Mouse (Mus musculus) kidney, embryonic 15.5 days (tissue): Measurements from ENCODE around the gene Dpy19l3. TPM values are rescaled to one million over a fixed set of nuclear protein-coding genes. Genes with fewer than 3 reads are reported as not detected.

ENCODE experiments used
- ATAC-seq: fragments of 200-750 bp; cut with Nextera tagmentation; replicated peaks from 2 replicates; pipeline ENCODE4 v1.8.0; 2017; ENCODE audit warnings: moderate TSS enrichment; ENCODE audit not compliant: low FRiP score
- H3K27ac ChIP-seq: fragments of 300-500 bp; sonication (generic); 2 replicates; pipeline ENCODE4 v1.5.1; 2015; ENCODE audit warnings: mild to moderate bottlenecking, inconsistent platforms
- H3K27me3 ChIP-seq: fragments of 300-500 bp; sonication (generic); 2 replicates; pipeline ENCODE4 v1.6.1; 2015; ENCODE audit warnings: inconsistent platforms
- H3K36me3 ChIP-seq: fragments of 300-500 bp; sonication (generic); 2 replicates; pipeline ENCODE4 v1.6.1; 2015; ENCODE audit warnings: inconsistent platforms
- H3K4me1 ChIP-seq: fragments of 300-500 bp; sonication (generic); 2 replicates; pipeline ENCODE4 v1.6.1; 2015; ENCODE audit warnings: inconsistent platforms
- H3K4me2 ChIP-seq: fragments of 300-500 bp; sonication (generic); 2 replicates; pipeline ENCODE4 v1.6.1; 2015; ENCODE audit warnings: moderate library complexity, mild to moderate bottlenecking, inconsistent platforms
- H3K4me3 ChIP-seq: fragments of 300-500 bp; sonication (generic); replicated peaks from 2 replicates; pipeline ENCODE4 v1.5.1; 2015; ENCODE audit warnings: mild to moderate bottlenecking, inconsistent platforms
- H3K9ac ChIP-seq: fragments of 300-500 bp; sonication (generic); 2 replicates; pipeline ENCODE4 v1.6.1; 2015; ENCODE audit warnings: mild to moderate bottlenecking, inconsistent platforms
- H3K9me3 ChIP-seq: fragments of 300-500 bp; sonication (generic); replicated peaks from 2 replicates; pipeline ENCODE4 v1.6.1; 2016; ENCODE audit warnings: inconsistent platforms
- WGBS: fragments of 180-500 bp; shearing (Covaris S2); methylation state at CpG from one replicate; pipeline ENCODE4 v1.1.7; 2015; ENCODE audit warnings: mixed read lengths; 5-methylcytosine and 5-hydroxymethylcytosine counted together
- polyA plus RNA-seq: library from polyadenylated mRNA; unstranded; fragments of >200 nt; fragmentation: Nextera tagmentation; extraction: Ambion mirVana; gene quantifications from 2 replicates; pipeline ENCODE4 v1.2.1, GENCODE M21; 2015

Gene Dpy19l3
- polyA plus RNA-seq, 1 experiment from 2014 or later = 26.1 TPM

DNA sequence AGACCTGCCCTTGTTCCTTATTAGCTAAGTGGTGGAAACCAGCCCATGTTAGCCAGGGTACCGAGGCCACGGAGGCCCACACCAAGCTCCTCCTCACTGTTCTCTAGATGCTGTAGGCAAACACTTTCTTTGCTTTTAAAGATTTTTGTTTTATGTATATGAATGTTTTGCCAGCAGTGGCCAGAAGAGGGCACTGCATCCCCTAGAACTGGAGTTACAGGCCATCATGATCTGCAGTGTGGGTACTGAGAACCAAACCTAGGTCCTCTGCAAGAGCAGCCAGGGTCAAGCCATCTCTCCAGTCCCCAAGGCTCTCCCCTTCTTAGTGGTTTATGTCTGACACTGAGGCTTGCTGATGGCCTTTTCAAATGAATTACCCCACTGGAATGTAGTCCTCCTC, 31.2 kb downstream of the Dpy19l3 start:
- Histone ChIP-seq H3K36me3 (peaks cover 75% of the 10 kb centered on the region), H3K4me3 (no peak overlapping the region), H3K9ac (no peak overlapping the region), H3K27me3 (no peaks in the 10 kb centered on the region), H3K4me1 (no peaks in the 10 kb centered on the region), H3K27ac (no peak overlapping the region), H3K4me2 (no peak overlapping the region), H3K9me3 (no peaks in the 10 kb centered on the region)
- 68% methylated on average over 2 of the region's 2 CpGs for WGBS
- no peak for ATAC-seq

DNA sequence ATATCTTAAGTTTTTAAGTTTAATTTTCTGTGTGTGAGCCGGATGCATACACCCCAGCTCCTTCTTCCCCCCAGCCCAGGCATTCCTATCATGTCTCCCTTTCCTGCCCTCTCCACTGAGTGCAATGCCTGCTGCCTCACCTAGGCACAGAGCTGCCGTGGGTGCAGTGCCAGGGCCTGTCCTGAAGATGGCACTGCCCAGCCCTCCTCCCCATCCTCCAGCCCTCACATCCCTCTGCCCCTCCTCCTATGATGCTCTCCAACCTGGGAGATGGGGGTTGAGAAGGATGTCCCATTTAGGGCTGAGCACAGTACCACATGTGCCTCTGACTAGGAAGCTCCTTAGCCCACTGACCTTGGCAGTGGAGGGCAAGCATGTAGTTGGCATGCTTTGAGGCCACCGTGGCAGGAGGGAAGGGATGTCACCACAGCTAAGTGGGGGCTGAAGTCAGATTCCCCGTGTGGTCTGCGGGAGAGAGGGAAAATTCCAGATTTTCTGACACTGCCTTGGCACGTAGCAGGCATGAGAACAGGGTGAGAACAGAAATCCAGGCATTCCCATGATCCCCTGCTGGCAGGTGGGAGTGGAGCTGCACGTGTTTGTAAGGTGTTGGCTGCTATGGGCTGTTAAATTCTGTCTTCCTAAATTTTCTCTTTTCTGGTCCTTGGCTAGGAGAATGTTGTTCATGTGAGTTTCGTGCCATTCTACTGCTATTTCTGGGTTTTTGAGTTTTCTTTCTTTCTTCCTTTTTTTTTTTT, 35.7 kb downstream of the Dpy19l3 start:
- no peaks in the 10 kb centered on the region for H3K4me1 ChIP-seq
- H3K27me3 ChIP-seq = no peaks in the 10 kb centered on the region
- H3K9me3 ChIP-seq = no peaks in the 10 kb centered on the region
- no peak overlapping the region for H3K9ac ChIP-seq
- no peak overlapping the region for H3K27ac ChIP-seq
- no peak overlapping the region for H3K4me3 ChIP-seq
- ATAC-seq = no peak
- no peak overlapping the region for H3K4me2 ChIP-seq
- peaks cover 70% of the 10 kb centered on the region for H3K36me3 ChIP-seq
- 85% methylated on average over 8 of the region's 8 CpGs for WGBS

DNA sequence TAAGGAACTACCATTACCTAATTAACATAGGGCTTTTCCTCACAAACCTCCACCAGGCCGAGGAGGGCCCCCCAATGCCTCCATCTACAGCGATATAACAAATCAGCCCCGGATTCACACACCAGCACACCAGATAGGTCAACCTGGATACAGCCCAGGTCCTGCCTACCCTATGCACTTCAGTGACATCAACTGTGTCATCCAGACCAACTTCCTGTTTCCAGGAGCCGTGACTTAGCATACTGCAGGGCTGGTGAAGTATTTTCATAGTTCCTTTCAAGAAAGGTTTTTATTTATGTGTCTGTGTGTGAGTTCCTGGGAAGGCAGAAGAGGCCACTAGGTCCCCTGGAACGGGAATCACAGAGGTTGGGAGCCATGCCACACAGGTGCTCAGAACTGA, 43.9 kb downstream of the Dpy19l3 start:
- ATAC-seq = no peak
- Histone ChIP-seq H3K27ac (no peak overlapping the region), H3K4me3 (no peak overlapping the region), H3K4me2 (no peak overlapping the region), H3K9me3 (no peaks in the 10 kb centered on the region), H3K9ac (no peak overlapping the region), H3K36me3 (peaks cover 57% of the 10 kb centered on the region), H3K27me3 (no peaks in the 10 kb centered on the region), H3K4me1 (peaks cover 5% of the 10 kb centered on the region; the same call in 1 of the 2 replicates)
- 84% methylated on average over 5 of the region's 5 CpGs for WGBS

DNA sequence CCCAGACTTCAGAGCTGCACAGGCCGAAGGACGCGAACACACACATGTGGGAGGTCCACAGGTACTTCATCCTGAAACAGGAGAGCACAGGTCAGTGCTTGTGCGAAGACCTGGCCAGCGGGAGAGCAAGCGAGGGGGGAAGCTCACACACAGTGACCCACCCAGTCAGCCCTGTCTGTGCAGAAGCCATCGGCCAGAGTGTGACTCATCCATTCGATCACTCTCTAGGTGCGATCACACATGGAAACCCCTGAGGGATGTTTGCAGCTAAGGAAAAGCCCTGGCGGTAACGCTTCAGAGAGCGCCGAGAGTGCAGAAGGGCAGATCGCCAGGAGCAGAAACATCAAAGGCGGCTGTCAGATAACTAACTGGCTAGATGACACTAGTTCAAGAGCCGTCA, 46.2 kb downstream of the Dpy19l3 start:
- Histone ChIP-seq H3K27ac (no peak overlapping the region), H3K4me2 (peak overlapping the region; percentile 15; the same call in 1 of the 2 replicates), H3K9me3 (no peaks in the 10 kb centered on the region), H3K9ac (no peak overlapping the region), H3K27me3 (no peaks in the 10 kb centered on the region), H3K36me3 (peaks cover 48% of the 10 kb centered on the region), H3K4me3 (no peak overlapping the region), H3K4me1 (peaks cover 5% of the 10 kb centered on the region; the same call in 1 of the 2 replicates)
- peak; percentile 56 for ATAC-seq
- 52% methylated on average over 16 of the region's 16 CpGs for WGBS

DNA sequence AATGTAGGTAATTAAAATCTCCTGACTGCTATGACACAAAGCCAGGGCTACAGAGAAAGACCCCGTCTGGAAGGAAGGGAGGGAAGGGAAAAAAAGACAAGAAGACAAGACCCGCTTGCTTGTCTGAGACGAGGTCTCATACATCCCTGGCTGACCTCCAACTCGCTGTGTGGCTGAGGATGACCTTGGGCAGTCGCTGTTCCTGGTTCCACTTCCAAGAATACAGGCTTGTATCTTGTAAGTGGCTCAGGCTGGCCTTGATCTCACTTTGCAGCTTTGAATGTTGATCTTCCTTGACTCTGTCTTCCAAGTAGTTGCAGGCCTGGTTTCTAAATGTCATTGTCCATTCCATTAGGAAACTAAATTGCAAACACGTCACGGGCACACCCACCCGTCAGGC, 55.2 kb downstream of the Dpy19l3 start:
- ATAC-seq = no peak
- H3K4me1 ChIP-seq = no peaks in the 10 kb centered on the region
- no peak overlapping the region for H3K4me3 ChIP-seq
- H3K27ac ChIP-seq = no peak overlapping the region
- peaks cover 34% of the 10 kb centered on the region for H3K36me3 ChIP-seq
- no peak overlapping the region for H3K4me2 ChIP-seq
- no peaks in the 10 kb centered on the region for H3K9me3 ChIP-seq
- H3K27me3 ChIP-seq = no peaks in the 10 kb centered on the region
- 90% methylated on average over 8 of the region's 8 CpGs for WGBS
- no peak overlapping the region for H3K9ac ChIP-seq

DNA sequence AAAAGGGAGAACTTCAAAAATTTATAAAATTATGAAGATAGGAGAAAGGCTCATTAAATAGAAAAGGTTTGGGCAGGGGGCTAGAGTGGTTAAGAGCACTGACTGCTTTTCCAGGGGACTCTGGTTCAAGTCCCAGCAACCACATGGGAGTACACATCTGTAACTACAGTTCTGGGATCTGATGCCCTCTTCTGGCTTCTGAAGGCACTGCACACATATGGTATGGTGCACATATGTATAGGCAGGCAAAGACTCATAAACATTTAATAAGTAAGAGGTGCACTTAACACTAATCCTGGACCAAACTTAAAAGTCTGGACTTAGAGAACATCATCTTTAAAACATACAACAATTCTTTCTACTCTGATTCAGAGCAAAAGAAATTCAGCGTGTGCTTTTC, 56.2 kb downstream of the Dpy19l3 start:
- WGBS = 88% methylated on average over 1 of the region's 1 CpGs
- no peaks in the 10 kb centered on the region for H3K4me1 ChIP-seq
- no peak for ATAC-seq
- peaks cover 24% of the 10 kb centered on the region for H3K36me3 ChIP-seq
- no peak overlapping the region for H3K27ac ChIP-seq
- no peaks in the 10 kb centered on the region for H3K9me3 ChIP-seq
- H3K9ac ChIP-seq = no peak overlapping the region
- no peaks in the 10 kb centered on the region for H3K27me3 ChIP-seq
- H3K4me2 ChIP-seq = no peak overlapping the region
- no peak overlapping the region for H3K4me3 ChIP-seq

DNA sequence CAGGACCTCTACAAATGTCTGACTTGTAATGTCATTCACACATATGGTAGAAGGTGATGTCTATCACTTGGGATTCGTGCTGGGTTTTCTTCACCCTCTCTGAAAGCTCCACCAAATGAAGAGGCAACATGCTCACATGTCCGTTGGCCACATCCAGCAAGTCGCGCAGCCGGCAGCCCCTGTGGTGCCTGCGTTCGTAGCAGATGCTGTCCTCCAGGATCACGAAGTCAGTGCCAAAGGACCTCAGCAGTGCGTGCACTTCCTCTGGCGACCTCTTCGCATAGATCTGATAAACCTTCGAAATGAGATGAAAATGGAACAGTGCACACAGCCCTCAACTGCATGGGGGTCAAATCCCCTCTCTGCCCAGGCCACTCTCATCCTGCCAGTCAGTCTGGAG, 61.6 kb downstream of the Dpy19l3 start:
- H3K9ac ChIP-seq = no peak overlapping the region
- no peak overlapping the region for H3K4me3 ChIP-seq
- H3K4me2 ChIP-seq = no peak overlapping the region
- H3K27ac ChIP-seq = no peak overlapping the region
- 91% methylated on average over 12 of the region's 12 CpGs for WGBS
- H3K36me3 ChIP-seq = peaks cover 26% of the 10 kb centered on the region
- no peaks in the 10 kb centered on the region for H3K27me3 ChIP-seq
- H3K4me1 ChIP-seq = peaks cover 19% of the 10 kb centered on the region
- H3K9me3 ChIP-seq = no peaks in the 10 kb centered on the region
- no peak for ATAC-seq

DNA sequence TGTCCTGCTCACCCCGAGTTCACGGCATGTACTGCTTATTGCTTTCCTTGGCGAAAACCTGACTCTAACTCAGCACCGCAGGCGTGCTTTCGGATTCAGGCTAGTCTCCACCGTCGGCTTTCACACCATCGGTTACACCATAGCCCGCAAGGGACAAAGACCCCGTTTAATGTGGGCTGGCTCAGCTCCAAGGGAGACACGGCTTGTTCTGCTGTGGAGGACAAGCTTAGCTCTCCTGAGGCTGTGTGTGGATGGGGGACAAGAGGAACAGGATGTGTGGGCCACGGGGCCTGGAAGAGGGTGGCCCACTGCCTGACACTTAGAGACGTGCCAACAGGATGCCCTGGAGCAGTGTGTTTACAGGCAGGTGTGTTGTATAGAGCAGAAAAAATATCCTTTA, 62.1 kb downstream of the Dpy19l3 start:
- ATAC-seq = no peak
- Histone ChIP-seq H3K9me3 (no peaks in the 10 kb centered on the region), H3K27me3 (no peaks in the 10 kb centered on the region), H3K27ac (no peak overlapping the region), H3K9ac (no peak overlapping the region), H3K4me3 (no peak overlapping the region), H3K36me3 (peaks cover 26% of the 10 kb centered on the region), H3K4me1 (peaks cover 24% of the 10 kb centered on the region), H3K4me2 (no peak overlapping the region)
- WGBS = 84% methylated on average over 14 of the region's 14 CpGs

DNA sequence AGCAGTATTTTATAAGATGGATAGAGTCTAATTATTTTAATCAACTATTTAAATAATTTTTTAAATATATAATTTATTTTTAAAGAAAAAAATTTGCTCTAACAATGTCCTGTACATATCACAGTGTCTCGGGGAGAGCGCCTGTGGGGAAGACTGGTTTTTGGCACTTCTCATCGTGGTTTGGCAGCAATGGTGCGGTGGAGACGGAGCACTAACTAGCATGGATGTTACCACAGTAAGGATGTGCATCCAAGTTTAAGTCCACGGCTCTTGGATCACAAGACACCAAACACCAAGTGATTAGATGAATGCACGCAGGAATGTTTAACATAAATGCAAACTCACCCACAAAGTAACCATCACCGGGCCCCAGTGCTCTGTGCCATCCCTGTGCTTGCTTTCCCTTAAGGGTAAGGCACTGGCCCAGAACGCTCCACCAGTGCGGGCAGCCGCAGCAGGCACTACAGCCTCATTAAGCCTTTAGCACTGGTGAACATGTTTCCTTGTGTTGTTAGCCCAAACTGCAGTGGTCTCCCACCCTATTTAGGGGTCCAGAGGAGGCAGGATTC, 65.4 kb downstream of the Dpy19l3 start:
- H3K4me2 ChIP-seq = no peak overlapping the region
- H3K27me3 ChIP-seq = no peaks in the 10 kb centered on the region
- no peak overlapping the region for H3K27ac ChIP-seq
- H3K4me3 ChIP-seq = no peak overlapping the region
- no peaks in the 10 kb centered on the region for H3K9me3 ChIP-seq
- no peak overlapping the region for H3K9ac ChIP-seq
- 75% methylated on average over 11 of the region's 11 CpGs for WGBS
- H3K36me3 ChIP-seq = peaks cover 18% of the 10 kb centered on the region
- ATAC-seq = no peak
- peaks cover 37% of the 10 kb centered on the region for H3K4me1 ChIP-seq

DNA sequence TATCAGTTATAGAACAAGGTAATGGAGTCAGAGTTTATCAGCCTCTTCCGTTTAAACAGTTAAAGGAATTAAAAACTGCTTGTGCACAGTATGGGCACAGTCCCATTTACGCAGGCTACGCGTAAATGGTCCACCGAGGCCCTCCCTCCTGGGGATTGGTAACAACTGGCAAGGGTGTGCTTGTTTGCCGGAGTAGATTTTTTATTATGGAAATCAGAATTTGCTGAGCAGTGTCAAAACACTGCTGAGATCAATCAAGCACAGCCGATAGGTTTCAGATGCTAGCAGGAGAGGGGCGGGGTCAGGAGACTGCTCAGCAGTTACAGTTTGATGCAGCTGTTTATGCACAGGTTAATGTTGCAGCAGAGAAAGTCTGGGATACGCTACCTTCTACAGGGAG, 66.0 kb downstream of the Dpy19l3 start:
- H3K9me3 ChIP-seq = no peaks in the 10 kb centered on the region
- 63% methylated on average over 9 of the region's 9 CpGs for WGBS
- peaks cover 37% of the 10 kb centered on the region for H3K4me1 ChIP-seq
- ATAC-seq = no peak
- no peak overlapping the region for H3K4me2 ChIP-seq
- no peak overlapping the region for H3K27ac ChIP-seq
- H3K27me3 ChIP-seq = no peaks in the 10 kb centered on the region
- no peak overlapping the region for H3K4me3 ChIP-seq
- H3K9ac ChIP-seq = no peak overlapping the region
- H3K36me3 ChIP-seq = peaks cover 18% of the 10 kb centered on the region

DNA sequence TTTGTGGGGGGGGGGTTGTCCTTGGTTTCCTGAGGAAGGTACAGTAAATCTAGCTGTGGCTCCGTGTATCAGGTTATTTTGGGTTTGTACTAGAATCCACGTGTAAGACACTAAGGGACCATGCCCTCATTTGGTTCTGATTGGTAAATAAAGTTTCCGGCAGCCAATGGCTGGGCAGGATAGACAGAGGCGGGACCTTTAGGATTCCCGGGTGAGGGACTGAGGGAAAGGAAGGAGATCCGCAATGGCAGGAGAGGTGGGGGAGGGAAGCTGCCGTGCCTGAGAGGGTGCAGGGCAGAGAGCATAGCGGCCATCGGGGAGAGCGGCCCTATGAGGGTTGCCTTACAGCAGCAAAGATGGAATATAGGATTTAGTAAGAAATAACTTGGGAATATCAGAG, 67.0 kb downstream of the Dpy19l3 start:
- Histone ChIP-seq H3K4me3 (peak overlapping the region; percentile 6), H3K9me3 (no peaks in the 10 kb centered on the region), H3K36me3 (peaks cover 16% of the 10 kb centered on the region), H3K9ac (no peak overlapping the region), H3K27ac (no peak overlapping the region), H3K27me3 (no peaks in the 10 kb centered on the region), H3K4me1 (peaks cover 37% of the 10 kb centered on the region), H3K4me2 (peak overlapping the region; percentile 48)
- ATAC-seq = peak; percentile 67
- 18% methylated on average over 10 of the region's 10 CpGs for WGBS

DNA sequence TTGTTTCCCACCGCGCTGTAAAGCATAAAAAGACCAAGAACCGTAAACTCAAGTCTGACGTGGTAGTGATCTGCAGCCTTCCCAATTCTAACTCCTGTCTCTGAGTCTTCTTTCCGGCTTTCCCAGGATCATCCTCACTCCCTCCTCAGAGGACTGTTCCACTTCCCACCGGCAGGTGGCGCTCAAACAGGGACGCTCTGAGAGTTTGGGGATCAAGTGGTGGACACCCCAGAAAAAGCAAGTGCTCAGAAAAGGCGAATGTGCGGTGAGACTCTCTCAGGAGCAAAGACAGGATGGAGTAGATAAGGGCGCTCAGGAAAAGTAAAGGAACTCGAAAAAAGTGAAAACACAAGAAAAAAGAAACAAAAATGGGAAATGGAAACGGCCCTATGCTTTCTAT, 67.5 kb downstream of the Dpy19l3 start:
- H3K4me3 ChIP-seq = peak overlapping the region; percentile 6

More for the DNA sequence above, 67.5 kb downstream of the Dpy19l3 start:
- H3K4me2 ChIP-seq = peak overlapping the region; percentile 48
- H3K36me3 ChIP-seq = peaks cover 15% of the 10 kb centered on the region
- 23% methylated on average over 13 of the region's 13 CpGs for WGBS
- no peaks in the 10 kb centered on the region for H3K9me3 ChIP-seq
- H3K9ac ChIP-seq = no peak overlapping the region
- H3K27me3 ChIP-seq = no peaks in the 10 kb centered on the region
- peaks cover 37% of the 10 kb centered on the region for H3K4me1 ChIP-seq
- no peak for ATAC-seq
- H3K27ac ChIP-seq = peak overlapping the region; percentile 24; the same call in 1 of the 2 replicates
